Mouse (Mus musculus) spleen, adult 2 months (tissue): ENCODE results near the gene Wwox. TPM values are rescaled to one million over a fixed set of nuclear protein-coding genes. Genes with fewer than 3 reads are reported as not detected.

Source experiments
- DNase-seq, 2 experiments: peaks; one replicate each; pipeline versions ENCODE4 v3.0.0 to v3.0.0-alpha.2; 2012 to 2021; ENCODE audit warnings: low spot score in 2 of 2, low read depth in 1 of 2
- H3K27ac ChIP-seq: fragments of 200-500 bp; 2 replicates; pipeline ENCODE4 v1.5.1; 2012; ENCODE audit warnings: low read length, inconsistent platforms; ENCODE audit not compliant: insufficient read depth
- H3K27me3 ChIP-seq: fragments of 200-500 bp; 2 replicates; pipeline ENCODE4 v1.6.1; 2012; ENCODE audit warnings: mild to moderate bottlenecking, moderate library complexity, low read length, inconsistent platforms; ENCODE audit not compliant: control insufficient read depth, insufficient read depth
- H3K36me3 ChIP-seq: fragments of 200-500 bp; 2 replicates; pipeline ENCODE4 v1.6.1; 2012; ENCODE audit warnings: mild to moderate bottlenecking, low read length, inconsistent platforms; ENCODE audit not compliant: control insufficient read depth, insufficient read depth
- H3K4me1 ChIP-seq: fragments of 200-500 bp; 2 replicates; pipeline ENCODE4 v1.6.1; 2011; ENCODE audit warnings: inconsistent platforms; ENCODE audit not compliant: control insufficient read depth, insufficient read depth, insufficient read length
- H3K4me3 ChIP-seq: fragments of 200-500 bp; 2 replicates; pipeline ENCODE4 v1.5.1; 2011; ENCODE audit warnings: mild to moderate bottlenecking, inconsistent platforms; ENCODE audit not compliant: insufficient read depth, insufficient read length; ENCODE audit errors: extremely low read depth
- CTCF ChIP-seq: fragments of 200-500 bp; IDR thresholded peaks from 2 replicates; pipeline ENCODE4 v1.5.1; 2011; ENCODE audit warnings: mild to moderate bottlenecking, inconsistent platforms; ENCODE audit not compliant: insufficient read depth, insufficient read length, insufficient replicate concordance; ENCODE audit errors: extremely low read depth
- POLR2A ChIP-seq: fragments of 200-500 bp; IDR thresholded peaks from 2 replicates; pipeline ENCODE4 v1.6.1; 2011; ENCODE audit warnings: low read depth, low read length, inconsistent platforms
- WGBS: fragments of 180-500 bp; shearing (Covaris S2); methylation state at CpG from one replicate; pipeline ENCODE4 v1.1.7; 2018; 5-methylcytosine and 5-hydroxymethylcytosine counted together
- polyA plus RNA-seq: library from polyadenylated mRNA; depleted of rRNA; stranded (reverse); fragments of >200 nt; gene quantifications from 2 replicates; pipeline ENCODE4 v1.2.3, GENCODE M21; 2012

Wwox gene
- polyA plus RNA-seq, 1 experiment: 3.8 TPM

GRCm38 (mm10) chr8:114785834-114786233 is 346.4 kb downstream of the Wwox start:
- Histone ChIP-seq H3K27me3 (no peaks in the 10 kb centered on the region), H3K4me3 (no peak overlapping the region), H3K36me3 (no peaks in the 10 kb centered on the region), H3K27ac (no peak overlapping the region), H3K4me1 (peaks cover 6% of the 10 kb centered on the region; the same call in 1 of the 2 replicates)
- TF ChIP-seq POLR2A (no peak), CTCF (no peak)
- 92% methylated on average over 11 of the region's 11 CpGs for WGBS
- no peak for DNase-seq

DNA sequence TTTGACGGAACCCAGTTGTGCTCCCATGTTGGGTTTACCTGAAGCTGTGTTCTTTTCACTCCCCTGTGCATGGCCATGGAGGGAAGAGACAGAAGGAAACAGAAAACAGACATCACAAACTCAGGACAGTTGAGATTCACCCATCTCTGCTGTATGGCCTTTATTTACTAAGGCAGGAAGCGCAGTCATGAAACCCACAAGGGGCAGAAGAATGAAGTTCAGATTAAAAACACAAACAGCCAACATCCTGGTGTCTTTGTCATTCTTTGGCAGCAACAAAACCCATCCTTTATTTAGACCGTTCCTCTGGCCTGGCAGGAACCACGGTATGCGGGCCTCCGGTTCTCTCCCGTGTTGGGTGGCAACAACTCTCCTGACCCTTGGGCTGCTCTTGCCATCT is 350.2 kb downstream of the Wwox start:
- TF ChIP-seq POLR2A (no peak), CTCF (no peak)
- 71% methylated on average over 7 of the region's 7 CpGs for WGBS
- H3K4me1 ChIP-seq: peaks cover 6% of the 10 kb centered on the region; the same call in 1 of the 2 replicates

GRCm38 (mm10) chr8:114790754-114791153 is 351.3 kb downstream of the Wwox start:
- Histone ChIP-seq H3K27me3 (no peaks in the 10 kb centered on the region), H3K4me1 (peaks cover 6% of the 10 kb centered on the region; the same call in 1 of the 2 replicates), H3K4me3 (no peak overlapping the region), H3K36me3 (no peaks in the 10 kb centered on the region), H3K27ac (no peak overlapping the region)
- TF ChIP-seq POLR2A: no peak
- TF ChIP-seq CTCF: no peak
- WGBS: 93% methylated on average over 7 of the region's 7 CpGs
- DNase-seq: no peak

More for the DNA sequence above, 350.2 kb downstream of the Wwox start:
- H3K27ac ChIP-seq: no peak overlapping the region
- no peaks in the 10 kb centered on the region for H3K36me3 ChIP-seq
- DNase-seq: no peak
- H3K27me3 ChIP-seq: no peaks in the 10 kb centered on the region
- H3K4me3 ChIP-seq: no peak overlapping the region

DNA sequence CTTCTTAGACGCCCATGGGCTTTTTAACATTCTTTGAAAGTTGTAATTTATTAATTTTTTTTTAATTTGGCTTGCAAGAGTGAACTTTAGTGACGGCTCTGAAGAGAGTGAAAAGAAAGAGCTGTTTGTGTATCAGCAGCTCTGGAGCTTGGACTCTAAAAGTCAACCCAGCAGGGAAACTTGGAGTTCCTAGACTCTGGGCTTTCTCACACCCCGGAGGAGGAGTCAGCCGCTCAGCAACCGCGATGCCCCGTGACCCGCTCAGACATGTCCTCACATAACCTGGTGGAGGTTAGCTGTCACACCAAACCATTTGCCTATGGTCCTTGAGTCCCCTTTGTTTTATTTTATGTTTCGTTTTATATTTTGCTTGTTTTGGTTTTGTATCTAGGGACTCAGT is 354.2 kb downstream of the Wwox start:
- H3K27ac ChIP-seq: no peak overlapping the region
- H3K4me3 ChIP-seq: no peak overlapping the region
- H3K4me1 ChIP-seq: peaks cover 6% of the 10 kb centered on the region; the same call in 1 of the 2 replicates
- no peak for TF ChIP-seq CTCF
- TF ChIP-seq POLR2A: no peak
- 92% methylated on average over 9 of the region's 9 CpGs for whole genome bisulfite sequencing
- no peaks in the 10 kb centered on the region for H3K27me3 ChIP-seq
- H3K36me3 ChIP-seq: no peaks in the 10 kb centered on the region
- no peak for DNase-seq

DNA sequence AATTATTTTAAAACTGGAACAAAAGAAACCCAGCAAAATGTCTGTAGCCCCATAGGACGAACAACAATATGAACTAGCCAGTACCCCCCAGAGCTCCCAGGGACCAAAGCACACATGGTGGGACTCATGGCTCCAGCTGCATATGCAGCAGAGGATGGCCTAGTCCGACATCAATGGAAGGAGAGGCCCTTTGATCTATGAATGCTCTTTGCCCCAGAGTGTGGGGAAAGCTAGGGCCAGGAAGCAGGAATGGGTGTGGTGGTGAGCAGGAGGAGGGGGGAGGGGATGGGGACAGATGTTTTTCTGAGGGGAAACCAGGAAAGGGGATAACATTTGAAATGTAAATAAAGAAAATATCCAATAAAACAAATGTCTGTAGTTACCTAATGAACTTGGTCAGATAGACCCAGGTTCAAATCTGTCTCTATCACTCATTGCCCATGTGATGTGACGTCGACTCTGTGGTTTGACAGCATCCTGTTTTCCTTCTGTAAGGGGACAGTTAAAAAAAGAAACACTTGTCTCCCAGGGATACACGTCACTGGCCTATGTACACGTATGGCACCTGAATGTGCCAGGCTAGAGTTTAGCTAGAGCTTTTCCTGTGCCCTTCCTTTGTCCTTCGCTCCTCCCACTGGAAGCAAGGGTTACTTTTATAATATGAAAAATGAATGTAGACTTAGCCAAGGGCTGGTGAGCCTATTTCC is 362.1 kb downstream of the Wwox start:
- DNase-seq: peak; percentile 29 to 79
- Histone ChIP-seq H3K4me3 (no peak overlapping the region), H3K36me3 (no peaks in the 10 kb centered on the region), H3K27ac (peak overlapping the region; percentile 50; the same call in 1 of the 2 replicates), H3K4me1 (peaks cover 17% of the 10 kb centered on the region; the same call in 1 of the 2 replicates), H3K27me3 (no peaks in the 10 kb centered on the region)
- TF ChIP-seq POLR2A (no peak), CTCF (no peak)
- WGBS: 27% methylated on average over 7 of the region's 7 CpGs

- 32% methylated on average over 5 of the region's 5 CpGs for WGBS
- H3K4me1 ChIP-seq: peaks cover 17% of the 10 kb centered on the region; the same call in 1 of the 2 replicates
- no peak for TF ChIP-seq POLR2A
- peak; percentile 24; the same call in 1 of the 2 replicates for TF ChIP-seq CTCF
- peak; percentile 30 to 88 for DNase-seq
- 0 out of 2 replicates have a peak overlapping the region, but pooled peaks have one; percentile 30 for H3K27ac ChIP-seq
- no peak overlapping the region for H3K4me3 ChIP-seq
- no peaks in the 10 kb centered on the region for H3K36me3 ChIP-seq
- no peaks in the 10 kb centered on the region for H3K27me3 ChIP-seq
Measured at GRCm38 (mm10) chr8:114803113-114803512, 363.7 kb downstream of the Wwox start.

- no peaks in the 10 kb centered on the region for H3K36me3 ChIP-seq
- no peaks in the 10 kb centered on the region for H3K27me3 ChIP-seq
- no peak overlapping the region for H3K27ac ChIP-seq
- TF ChIP-seq CTCF (no peak), POLR2A (no peak)
- peaks cover 12% of the 10 kb centered on the region; the same call in 1 of the 2 replicates for H3K4me1 ChIP-seq
- no peak for DNase-seq
- H3K4me3 ChIP-seq: no peak overlapping the region
- 94% methylated on average over 9 of the region's 9 CpGs for WGBS
Measured at GRCm38 (mm10) chr8:114806826-114807420, 367.5 kb downstream of the Wwox start.
